Mouse (Mus musculus): ENCODE results near the gene Xpa.

DNA sequence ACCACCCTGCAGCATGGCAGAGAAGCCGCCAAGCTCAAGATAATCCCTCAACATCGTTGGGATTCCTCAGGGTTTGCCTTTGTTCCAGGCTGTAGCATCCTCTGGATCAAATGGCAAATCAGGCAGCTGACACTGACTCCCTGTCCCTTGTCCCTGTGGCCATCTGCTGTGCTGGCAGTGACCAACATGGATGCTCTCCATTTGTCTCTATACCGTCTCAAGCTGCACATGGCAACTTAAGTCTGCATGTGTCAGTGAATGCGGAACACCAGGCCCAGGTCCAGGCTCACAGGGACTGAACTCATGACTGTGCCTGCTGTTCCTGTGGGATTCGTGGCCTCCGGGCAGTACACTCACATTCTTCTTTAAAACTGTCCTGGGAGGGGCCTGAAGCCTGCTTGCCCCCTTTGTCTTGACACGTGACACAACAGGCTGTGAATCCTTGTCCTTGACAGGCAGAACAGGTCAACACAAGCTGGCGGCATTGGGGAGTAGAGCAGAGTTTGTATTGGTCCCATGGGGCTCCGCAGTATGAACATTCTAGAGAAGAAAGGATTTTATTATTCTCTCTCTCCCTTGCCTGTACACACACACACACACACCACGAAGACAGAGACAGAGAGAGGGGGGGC lies 79.5 kb downstream of the Xpa start:
- no peak for TF ChIP-seq CTCF (conservative IDR thresholded peaks at IDR 0.05; ENCODE audit: low read length)
- TF ChIP-seq POU5F1 (IDR thresholded peaks at IDR 0.05; ENCODE audit: borderline replicate concordance, low read length): no peak

Data from E14TG2a.4 (cell line).